Mouse (Mus musculus) kidney, adult 2 months (tissue): ENCODE measurements around the gene Ebf4.

Source experiments
- CTCF ChIP-seq: fragments of 200-500 bp; conservative IDR thresholded peaks from 2 replicates; pipeline ENCODE4 v1.5.1; 2011; ENCODE audit warnings: low read depth, mild to moderate bottlenecking, control low read depth, low read length, moderate library complexity, mixed read lengths; ENCODE audit not compliant: insufficient read depth, insufficient read length
- POLR2A ChIP-seq: fragments of 200-500 bp; IDR thresholded peaks from one replicate; pipeline ENCODE4 v1.6.1; 2011; ENCODE audit warnings: low read depth, low read length, control low read depth

DNA sequence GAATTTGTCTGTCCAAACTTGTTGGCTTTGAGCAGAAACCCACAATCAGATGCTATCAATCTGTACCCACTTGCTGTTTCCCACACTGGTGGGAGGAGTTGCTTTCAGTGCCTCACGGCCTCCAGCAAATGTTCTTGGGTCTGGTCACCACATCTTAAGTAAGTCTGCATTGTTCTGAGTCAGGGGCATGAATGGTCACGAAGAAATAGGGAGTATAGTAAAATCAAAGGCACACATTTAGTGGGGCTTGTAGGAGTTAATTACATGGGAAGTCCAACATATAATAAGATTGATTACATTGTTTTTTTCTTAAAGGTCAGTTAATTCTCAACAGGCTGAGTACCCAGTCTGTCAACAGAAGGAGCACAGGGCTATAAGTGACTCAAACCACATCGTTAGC is 88.2 kb downstream of the Ebf4 start:
- TF ChIP-seq POLR2A (no peak), CTCF (no peak)
